Mouse (Mus musculus): Measurements from ENCODE around the gene Otud7a. TPM values are rescaled to one million over a fixed set of nuclear protein-coding genes. Genes with fewer than 3 reads are reported as not detected.

The Otud7a gene
- polyA plus RNA-seq, 1 experiment from 2014 or later, result 3.4 TPM

DNA sequence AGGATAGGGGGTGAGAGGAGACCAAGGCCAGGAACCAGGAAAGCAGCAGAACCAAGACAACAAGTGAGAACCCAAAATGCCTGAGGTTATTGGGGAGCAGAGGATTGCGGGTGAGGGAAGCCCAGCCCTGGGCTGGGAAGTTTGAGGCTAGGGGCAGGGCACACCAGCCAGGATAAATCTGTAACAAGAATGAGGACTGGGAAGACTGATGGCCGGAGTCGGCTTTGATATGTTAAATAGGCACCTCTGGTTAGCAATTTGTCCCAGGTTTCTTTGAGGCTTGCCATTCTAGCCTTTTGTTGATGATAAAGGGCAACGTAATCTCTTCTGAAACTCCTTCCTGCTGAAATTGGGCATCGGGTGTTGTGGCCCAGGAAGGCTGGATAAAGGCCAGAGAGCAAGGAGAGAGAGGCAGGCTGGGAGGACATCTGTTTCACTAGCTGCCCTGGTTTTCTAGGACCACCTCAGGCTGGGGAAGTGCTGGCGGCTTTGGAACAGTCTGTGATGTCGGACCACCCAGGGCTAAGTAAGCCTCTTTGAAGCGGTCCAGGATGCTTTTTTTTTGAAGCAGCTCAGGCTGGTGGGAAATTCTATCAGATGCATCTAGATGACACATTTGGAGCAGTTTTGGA lies 351.6 kb downstream of the Otud7a start:
- H3K9ac ChIP-seq (replicated peaks; ENCODE audit: low read length), result no peak overlapping the region
- no peak overlapping the region for H3K4me3 ChIP-seq (replicated peaks; ENCODE audit: low read depth, low read length)
- no peaks in the 10 kb centered on the region for H3K27me3 ChIP-seq (ENCODE audit: control insufficient read depth, insufficient read depth, low read length)
- 3% methylated on average over 8 of the region's 8 CpGs for WGBS
- H3K27ac ChIP-seq (replicated peaks; ENCODE audit: low read depth, low read length), result no peak overlapping the region
- ATAC-seq (ENCODE audit: low FRiP score, low TSS enrichment) (peak; percentile 60; the same call in 1 of the 2 replicates), DNase-seq (peak; percentile 68)
- no peaks in the 10 kb centered on the region for H3K36me3 ChIP-seq (ENCODE audit: control insufficient read depth, insufficient read depth, low read length)
- no peaks in the 10 kb centered on the region for H3K9me3 ChIP-seq (ENCODE audit: control insufficient read depth, low read length)
- H3K4me2 ChIP-seq (ENCODE audit: low read length), result no peak overlapping the region
- H3K4me1 ChIP-seq (ENCODE audit: control insufficient read depth, insufficient read depth, low read length), result peaks cover 10% of the 10 kb centered on the region

DNA sequence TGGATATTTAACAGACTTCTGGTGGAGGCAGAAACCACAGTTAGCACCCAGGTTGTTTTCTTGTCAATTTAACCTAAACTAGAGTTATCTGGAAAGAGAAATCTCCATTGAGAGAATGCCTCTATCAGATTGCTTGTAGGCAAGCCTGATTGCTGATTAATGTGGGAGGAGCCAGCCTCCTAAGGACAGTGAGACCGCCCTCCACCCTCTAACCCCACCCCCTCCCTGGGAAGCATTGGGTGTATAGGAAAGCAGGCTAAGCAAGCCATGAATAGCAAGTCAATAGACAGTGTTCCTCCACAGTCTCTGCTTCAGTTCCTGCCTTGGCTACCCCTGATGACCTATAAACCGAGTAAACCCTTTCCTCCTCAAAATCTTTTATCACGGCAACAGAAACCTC lies 353.9 kb downstream of the Otud7a start:
- ATAC-seq (ENCODE audit: low FRiP score, low TSS enrichment), result no peak
- no peak for DNase-seq
- no peaks in the 10 kb centered on the region for H3K36me3 ChIP-seq (ENCODE audit: control insufficient read depth, insufficient read depth, low read length)
- no peak overlapping the region for H3K4me2 ChIP-seq (ENCODE audit: low read length)
- no peak overlapping the region for H3K27ac ChIP-seq (replicated peaks; ENCODE audit: low read depth, low read length)
- H3K4me3 ChIP-seq (replicated peaks; ENCODE audit: low read depth, low read length), result no peak overlapping the region
- peaks cover 10% of the 10 kb centered on the region for H3K4me1 ChIP-seq (ENCODE audit: control insufficient read depth, insufficient read depth, low read length)
- H3K9ac ChIP-seq (replicated peaks; ENCODE audit: low read length), result no peak overlapping the region
- no peaks in the 10 kb centered on the region for H3K27me3 ChIP-seq (ENCODE audit: control insufficient read depth, insufficient read depth, low read length)
- no peaks in the 10 kb centered on the region for H3K9me3 ChIP-seq (ENCODE audit: control insufficient read depth, low read length)
- 85% methylated on average over 3 of the region's 3 CpGs for WGBS

DNA sequence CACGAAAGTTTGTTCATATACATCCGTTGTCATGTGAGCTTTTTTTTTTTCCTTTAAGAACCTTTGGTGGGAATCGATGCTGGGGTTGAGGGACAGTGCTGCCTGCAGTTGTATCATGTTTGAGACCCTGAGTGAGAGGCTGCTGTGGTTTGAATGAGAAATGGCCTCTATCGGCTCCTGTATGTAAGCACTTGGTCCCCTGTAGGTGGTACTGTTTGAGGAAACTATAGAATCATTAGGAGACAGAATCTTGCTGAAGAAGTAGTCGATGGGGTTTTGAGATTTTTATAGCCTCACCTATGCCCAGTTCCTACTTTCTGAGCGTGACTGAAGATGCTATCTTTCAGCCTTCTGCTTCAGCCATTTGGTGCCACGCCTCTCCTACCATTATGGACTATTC lies 354.8 kb downstream of the Otud7a start:
- Histone ChIP-seq H3K36me3 (ENCODE audit: control insufficient read depth, insufficient read depth, low read length) (no peaks in the 10 kb centered on the region), H3K27me3 (ENCODE audit: control insufficient read depth, insufficient read depth, low read length) (no peaks in the 10 kb centered on the region), H3K4me1 (ENCODE audit: control insufficient read depth, insufficient read depth, low read length) (peaks cover 10% of the 10 kb centered on the region), H3K27ac (replicated peaks; ENCODE audit: low read depth, low read length) (no peak overlapping the region), H3K4me2 (ENCODE audit: low read length) (no peak overlapping the region), H3K4me3 (replicated peaks; ENCODE audit: low read depth, low read length) (no peak overlapping the region), H3K9ac (replicated peaks; ENCODE audit: low read length) (no peak overlapping the region), H3K9me3 (ENCODE audit: control insufficient read depth, low read length) (no peaks in the 10 kb centered on the region)
- 95% methylated on average over 7 of the region's 7 CpGs for WGBS
- ATAC-seq (ENCODE audit: low FRiP score, low TSS enrichment) (no peak), DNase-seq (no peak)

DNA sequence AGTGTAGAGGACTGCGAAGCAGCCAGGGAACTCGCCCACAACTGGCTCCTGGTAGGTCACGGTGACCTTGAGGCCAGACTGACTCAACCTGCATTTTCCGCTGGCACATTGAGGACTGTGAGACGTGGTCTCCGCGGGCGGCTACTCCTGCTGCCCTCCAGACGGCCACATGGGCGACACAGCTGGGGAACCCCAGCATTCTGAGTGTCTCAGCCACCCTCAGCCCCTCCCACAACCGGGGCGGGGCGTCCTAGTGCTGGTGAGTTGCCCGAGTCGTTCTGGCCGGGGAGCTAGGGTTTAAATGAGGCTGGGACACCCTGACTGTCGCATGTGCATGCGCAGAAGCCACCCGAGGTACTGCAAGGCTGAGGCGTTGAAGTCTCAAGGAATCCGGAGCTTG lies 358.2 kb downstream of the Otud7a start:
- no peaks in the 10 kb centered on the region for H3K4me1 ChIP-seq (ENCODE audit: control insufficient read depth, insufficient read depth, low read length)
- H3K9ac ChIP-seq (replicated peaks; ENCODE audit: low read length), result no peak overlapping the region
- DNase-seq, result no peak
- no peaks in the 10 kb centered on the region for H3K27me3 ChIP-seq (ENCODE audit: control insufficient read depth, insufficient read depth, low read length)
- no peak overlapping the region for H3K4me3 ChIP-seq (replicated peaks; ENCODE audit: low read depth, low read length)
- ATAC-seq (ENCODE audit: low FRiP score, low TSS enrichment), result no peak
- WGBS, result 89% methylated on average over 21 of the region's 21 CpGs
- H3K9me3 ChIP-seq (ENCODE audit: control insufficient read depth, low read length), result no peaks in the 10 kb centered on the region
- no peak overlapping the region for H3K4me2 ChIP-seq (ENCODE audit: low read length)
- no peak overlapping the region for H3K27ac ChIP-seq (replicated peaks; ENCODE audit: low read depth, low read length)
- H3K36me3 ChIP-seq (ENCODE audit: control insufficient read depth, insufficient read depth, low read length), result no peaks in the 10 kb centered on the region

Other genes with a start within 250 kb of the Otud7a start
- 4.4 and 4.9 TPM in 2 replicates for gene Chrna7, start 232.2 kb upstream of the Otud7a start, polyA plus RNA-seq (2014; fragmentation: Nextera tagmentation; extraction: Ambion mirVana)